Mouse (Mus musculus) liver, adult 2 months (tissue): ENCODE results near the gene Ascc3.

ENCODE experiments used
- CTCF ChIP-seq: fragments of 200-500 bp; IDR thresholded peaks from 2 replicates; pipeline ENCODE4 v1.5.1; 2011; ENCODE audit warnings: low read depth, low read length, control low read depth
- POLR2A ChIP-seq: fragments of 200-500 bp; IDR thresholded peaks from 2 replicates; pipeline ENCODE4 v1.6.1; 2011; ENCODE audit warnings: low read length, control low read depth; ENCODE audit not compliant: insufficient read depth; ENCODE audit errors: extremely low read depth

DNA sequence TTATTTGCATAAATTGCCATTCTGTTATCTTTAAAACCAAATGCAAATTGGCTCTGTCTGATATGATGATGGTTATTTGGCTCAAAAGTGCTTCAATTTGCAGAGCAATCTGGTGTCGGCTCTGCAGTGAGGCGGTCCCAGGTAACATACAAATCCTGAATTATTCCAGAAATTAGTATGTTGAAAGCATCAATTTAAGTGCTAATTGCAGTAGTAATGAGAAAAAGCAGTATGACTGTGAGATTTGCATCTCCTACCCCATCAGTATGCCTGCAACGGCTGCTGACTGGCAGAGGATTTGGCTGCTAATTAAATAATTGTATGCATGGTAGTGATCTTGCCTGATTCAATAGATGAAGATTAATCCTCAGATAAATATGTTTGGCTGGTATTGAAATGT, 250.9 kb downstream of the Ascc3 start:
- TF ChIP-seq CTCF (no peak), POLR2A (no peak)
